Mouse (Mus musculus) lung, embryonic 16.5 days (tissue): ENCODE measurements at regions not wholly inside any gene's neighbourhood (a gene's known extent, or its start where the extent isn't known, plus 50 kb on each side); places are given as distances from the start of the nearest gene placed in this dataset.

Experiments used
- ATAC-seq: fragments of 200-750 bp; cut with Nextera tagmentation; 2 replicates; pipeline ENCODE4 v1.8.0; 2017; ENCODE audit warnings: low read depth, mild to moderate bottlenecking, moderate library complexity
- H3K27ac ChIP-seq: fragments of 300-500 bp; sonication (generic); 2 replicates; pipeline ENCODE4 v1.5.1; 2014; ENCODE audit warnings: mild to moderate bottlenecking, control low read depth, low read length
- H3K27me3 ChIP-seq: fragments of 300-500 bp; sonication (generic); 2 replicates; pipeline ENCODE4 v1.6.1; 2014; ENCODE audit warnings: low read depth, low read length, mixed read lengths; ENCODE audit not compliant: control insufficient read depth, insufficient read depth
- H3K36me3 ChIP-seq: fragments of 300-500 bp; sonication (generic); 2 replicates; pipeline ENCODE4 v1.6.1; 2014; ENCODE audit warnings: low read length; ENCODE audit not compliant: control insufficient read depth, insufficient read depth
- H3K4me1 ChIP-seq: fragments of 300-500 bp; sonication (generic); replicated peaks from 2 replicates; pipeline ENCODE4 v1.6.1; 2014; ENCODE audit warnings: low read length, mixed read lengths; ENCODE audit not compliant: control insufficient read depth, insufficient read depth
- H3K4me2 ChIP-seq: fragments of 300-500 bp; sonication (generic); 2 replicates; pipeline ENCODE4 v1.6.1; 2014; ENCODE audit warnings: low read depth, low read length, control low read depth
- H3K4me3 ChIP-seq: fragments of 300-500 bp; sonication (generic); 2 replicates; pipeline ENCODE4 v1.5.1; 2014; ENCODE audit warnings: mild to moderate bottlenecking, low read length, control low read depth
- H3K9ac ChIP-seq: fragments of 300-500 bp; sonication (generic); 2 replicates; pipeline ENCODE4 v1.6.1; 2014; ENCODE audit warnings: low read length, control low read depth
- H3K9me3 ChIP-seq: fragments of 300-500 bp; sonication (generic); 2 replicates; pipeline ENCODE4 v1.6.1; 2016; ENCODE audit warnings: low read length; ENCODE audit not compliant: control insufficient read depth
- WGBS: fragments of 180-500 bp; shearing (Covaris S2); extraction: QIAGEN DNeasy Blood & Tissue Kit; methylation state at CpG from one replicate; pipeline ENCODE4 v1.1.7; 2014; 5-methylcytosine and 5-hydroxymethylcytosine counted together

- H3K9ac ChIP-seq = no peak overlapping the region
- H3K27me3 ChIP-seq = no peaks in the 10 kb centered on the region
- H3K36me3 ChIP-seq = no peaks in the 10 kb centered on the region
- ATAC-seq = no peak
- H3K4me1 ChIP-seq = no peaks in the 10 kb centered on the region
- no peaks in the 10 kb centered on the region for H3K9me3 ChIP-seq
- no peak overlapping the region for H3K27ac ChIP-seq
- H3K4me3 ChIP-seq = no peak overlapping the region
- H3K4me2 ChIP-seq = no peak overlapping the region
- 60% methylated on average over 2 of the region's 2 CpGs for WGBS
Measured at GRCm38 (mm10) chr15:70618131-70618674, 3216.2 kb upstream of the Gm6569 start.

- WGBS = 66% methylated on average over 2 of the region's 2 CpGs
- Histone ChIP-seq H3K27me3 (no peaks in the 10 kb centered on the region), H3K9me3 (no peaks in the 10 kb centered on the region), H3K4me1 (no peaks in the 10 kb centered on the region), H3K27ac (no peak overlapping the region), H3K4me3 (no peak overlapping the region), H3K36me3 (no peaks in the 10 kb centered on the region), H3K9ac (no peak overlapping the region), H3K4me2 (no peak overlapping the region)
- no peak for ATAC-seq
Measured at GRCm38 (mm10) chr15:70641051-70641552, 3193.3 kb upstream of the Gm6569 start.

- Histone ChIP-seq H3K4me2 (no peak overlapping the region), H3K9ac (no peak overlapping the region), H3K27ac (no peak overlapping the region), H3K4me3 (no peak overlapping the region), H3K27me3 (no peaks in the 10 kb centered on the region), H3K9me3 (no peaks in the 10 kb centered on the region), H3K36me3 (no peaks in the 10 kb centered on the region), H3K4me1 (no peaks in the 10 kb centered on the region)
- ATAC-seq = no peak
Measured at GRCm38 (mm10) chr15:70644447-70645202, 3189.7 kb upstream of the Gm6569 start.

GRCm38 (mm10) chr15:70675549-70675948, 3158.8 kb upstream of the Gm6569 start:
- Histone ChIP-seq H3K27me3 (no peaks in the 10 kb centered on the region), H3K4me3 (no peak overlapping the region), H3K36me3 (no peaks in the 10 kb centered on the region), H3K9ac (no peak overlapping the region), H3K4me2 (no peak overlapping the region), H3K9me3 (no peaks in the 10 kb centered on the region), H3K27ac (no peak overlapping the region), H3K4me1 (no peaks in the 10 kb centered on the region)
- 82% methylated on average over 1 of the region's 1 CpGs for WGBS
- ATAC-seq = no peak

GRCm38 (mm10) chr15:70704547-70704946, 3129.8 kb upstream of the Gm6569 start:
- Histone ChIP-seq H3K4me3 (no peak overlapping the region), H3K27ac (no peak overlapping the region), H3K4me1 (no peaks in the 10 kb centered on the region), H3K4me2 (no peak overlapping the region), H3K9ac (no peak overlapping the region), H3K27me3 (no peaks in the 10 kb centered on the region), H3K9me3 (no peaks in the 10 kb centered on the region), H3K36me3 (no peaks in the 10 kb centered on the region)
- 68% methylated on average over 2 of the region's 2 CpGs for WGBS
- ATAC-seq = no peak

- H3K27me3 ChIP-seq = no peaks in the 10 kb centered on the region
- H3K36me3 ChIP-seq = no peaks in the 10 kb centered on the region
- H3K9ac ChIP-seq = no peak overlapping the region
- no peaks in the 10 kb centered on the region for H3K4me1 ChIP-seq
- ATAC-seq = no peak
- no peak overlapping the region for H3K4me2 ChIP-seq
- H3K4me3 ChIP-seq = no peak overlapping the region
- H3K27ac ChIP-seq = no peak overlapping the region
- no peaks in the 10 kb centered on the region for H3K9me3 ChIP-seq
Measured at GRCm38 (mm10) chr15:70713736-70714135, 3120.6 kb upstream of the Gm6569 start.

- no peak overlapping the region for H3K4me3 ChIP-seq
- H3K27ac ChIP-seq = no peak overlapping the region
- no peaks in the 10 kb centered on the region for H3K9me3 ChIP-seq
- no peaks in the 10 kb centered on the region for H3K27me3 ChIP-seq
- ATAC-seq = no peak
- WGBS = 87% methylated on average over 1 of the region's 1 CpGs
- H3K9ac ChIP-seq = no peak overlapping the region
- no peaks in the 10 kb centered on the region for H3K4me1 ChIP-seq
- H3K36me3 ChIP-seq = no peaks in the 10 kb centered on the region
- no peak overlapping the region for H3K4me2 ChIP-seq
Measured at GRCm38 (mm10) chr15:70727361-70727885, 3106.9 kb upstream of the Gm6569 start.

GRCm38 (mm10) chr15:70727956-70728355, 3106.4 kb upstream of the Gm6569 start:
- WGBS = 90% methylated on average over 1 of the region's 1 CpGs
- Histone ChIP-seq H3K4me2 (no peak overlapping the region), H3K27ac (no peak overlapping the region), H3K27me3 (no peaks in the 10 kb centered on the region), H3K9me3 (no peaks in the 10 kb centered on the region), H3K4me1 (no peaks in the 10 kb centered on the region), H3K36me3 (no peaks in the 10 kb centered on the region), H3K9ac (no peak overlapping the region), H3K4me3 (no peak overlapping the region)
- ATAC-seq = no peak

- no peak for ATAC-seq
- Histone ChIP-seq H3K36me3 (no peaks in the 10 kb centered on the region), H3K27ac (no peak overlapping the region), H3K27me3 (no peaks in the 10 kb centered on the region), H3K4me3 (no peak overlapping the region), H3K9me3 (no peaks in the 10 kb centered on the region), H3K4me1 (no peaks in the 10 kb centered on the region), H3K4me2 (no peak overlapping the region), H3K9ac (no peak overlapping the region)
Measured at GRCm38 (mm10) chr15:70744239-70744638, 3090.1 kb upstream of the Gm6569 start.
